Mouse (Mus musculus) liver, embryonic 13.5 days (tissue): ENCODE results near the gene Grb2. TPM values are rescaled to one million over a fixed set of nuclear protein-coding genes. Genes with fewer than 3 reads are reported as not detected.

ENCODE experiments used
- ATAC-seq: fragments of 200-750 bp; cut with Nextera tagmentation; 2 replicates; pipeline ENCODE4 v1.8.0; 2017; ENCODE audit warnings: low read depth, mild to moderate bottlenecking, moderate number of reproducible peaks, moderate library complexity
- DNase-seq: peaks from one replicate; pipeline ENCODE4 v3.0.0; 2022
- H3K27ac ChIP-seq: fragments of 300-500 bp; sonication (generic); 2 replicates; pipeline ENCODE4 v1.5.1; 2015; ENCODE audit warnings: moderate library complexity, mild to moderate bottlenecking, inconsistent platforms
- H3K27me3 ChIP-seq: fragments of 300-500 bp; sonication (generic); 2 replicates; pipeline ENCODE4 v1.6.1; 2015; ENCODE audit warnings: mild to moderate bottlenecking, inconsistent platforms
- H3K36me3 ChIP-seq: fragments of 300-500 bp; sonication (generic); 2 replicates; pipeline ENCODE4 v1.6.1; 2015; ENCODE audit warnings: mild to moderate bottlenecking, inconsistent platforms
- H3K4me1 ChIP-seq: fragments of 300-500 bp; sonication (generic); replicated peaks from 2 replicates; pipeline ENCODE4 v1.6.1; 2015; ENCODE audit warnings: inconsistent platforms
- H3K4me2 ChIP-seq: fragments of 300-500 bp; sonication (generic); 2 replicates; pipeline ENCODE4 v1.6.1; 2015; ENCODE audit warnings: inconsistent platforms, mild to moderate bottlenecking, moderate library complexity
- H3K4me3 ChIP-seq: fragments of 300-500 bp; sonication (generic); replicated peaks from 2 replicates; pipeline ENCODE4 v1.5.1; 2015; ENCODE audit warnings: mild to moderate bottlenecking, inconsistent platforms
- H3K9ac ChIP-seq: fragments of 300-500 bp; sonication (generic); 2 replicates; pipeline ENCODE4 v1.6.1; 2015; ENCODE audit warnings: mild to moderate bottlenecking, inconsistent platforms
- H3K9me3 ChIP-seq: fragments of 300-500 bp; sonication (generic); replicated peaks from 2 replicates; pipeline ENCODE4 v1.6.1; 2016; ENCODE audit warnings: inconsistent platforms
- WGBS: fragments of 180-500 bp; shearing (Covaris S2); methylation state at CpG from one replicate; pipeline ENCODE4 v1.1.7; 2015; ENCODE audit not compliant: insufficient replicate concordance; 5-methylcytosine and 5-hydroxymethylcytosine counted together
- polyA plus RNA-seq: library from polyadenylated mRNA; unstranded; fragments of >200 nt; fragmentation: Nextera tagmentation; extraction: Ambion mirVana; gene quantifications from 2 replicates; pipeline ENCODE4 v1.2.1, GENCODE M21; 2015

Gene Grb2
- polyA plus RNA-seq = 56.7 and 63.5 TPM in 2 replicates

- H3K4me3 ChIP-seq = peak within 1 kb of the TSS; percentile 97
- peaks cover 68% of the 10 kb centered on the region for H3K4me1 ChIP-seq
- ATAC-seq = peak; percentile 93
- peak within 1 kb of the TSS; percentile 94 for H3K27ac ChIP-seq
- H3K9me3 ChIP-seq = no peaks in the 10 kb centered on the region
- H3K36me3 ChIP-seq = no peaks in the 10 kb centered on the region
- H3K9ac ChIP-seq = peak within 1 kb of the TSS; percentile 99
- under 1% methylated on average over 46 of the region's 91 CpGs for WGBS
- DNase-seq = peak; percentile 98
- peak within 1 kb of the TSS; percentile 95 for H3K4me2 ChIP-seq
- no peaks in the 10 kb centered on the region for H3K27me3 ChIP-seq
Observed at GRCm38 (mm10) chr11:115708209-115708876, at the start of gene Grb2. Gene Grb2 (minus strand): TSS chr11:115708597.

GRCm38 (mm10) chr11:115753485-115753884 is 45.1 kb upstream of the Grb2 start:
- no peaks in the 10 kb centered on the region for H3K36me3 ChIP-seq
- no peak for ATAC-seq
- H3K4me2 ChIP-seq = no peak overlapping the region

GRCm38 (mm10) chr11:115752653-115753052 is 44.3 kb upstream of the Grb2 start:
- DNase-seq (no peak), ATAC-seq (no peak)
- no peak overlapping the region for H3K27ac ChIP-seq
- H3K4me3 ChIP-seq = no peak overlapping the region
- H3K27me3 ChIP-seq = peaks cover 16% of the 10 kb centered on the region
- no peaks in the 10 kb centered on the region for H3K36me3 ChIP-seq
- H3K4me1 ChIP-seq = peaks cover 4% of the 10 kb centered on the region; the same call in 1 of the 2 replicates
- no peaks in the 10 kb centered on the region for H3K9me3 ChIP-seq
- 76% methylated on average over 7 of the region's 7 CpGs for WGBS
- no peak overlapping the region for H3K9ac ChIP-seq
- H3K4me2 ChIP-seq = no peak overlapping the region

More at GRCm38 (mm10) chr11:115753485-115753884, 45.1 kb upstream of the Grb2 start:
- H3K9ac ChIP-seq = no peak overlapping the region
- H3K4me1 ChIP-seq = 0 out of 2 replicates have a peak, but pooled peaks cover 3% of the 10 kb centered on the region
- DNase-seq = no peak
- WGBS = 56% methylated on average over 4 of the region's 4 CpGs
- no peak overlapping the region for H3K27ac ChIP-seq
- peaks cover 8% of the 10 kb centered on the region; the same call in 1 of the 2 replicates for H3K27me3 ChIP-seq
- H3K4me3 ChIP-seq = no peak overlapping the region
- H3K9me3 ChIP-seq = no peaks in the 10 kb centered on the region

GRCm38 (mm10) chr11:115751725-115752124 is 43.3 kb upstream of the Grb2 start:
- H3K27me3 ChIP-seq = peaks cover 17% of the 10 kb centered on the region
- WGBS = 53% methylated on average over 2 of the region's 2 CpGs

GRCm38 (mm10) chr11:115749834-115750233 is 41.4 kb upstream of the Grb2 start:
- 63% methylated on average over 5 of the region's 5 CpGs for WGBS
- Histone ChIP-seq H3K9me3 (no peaks in the 10 kb centered on the region), H3K9ac (no peak overlapping the region), H3K27me3 (peaks cover 17% of the 10 kb centered on the region), H3K36me3 (no peaks in the 10 kb centered on the region), H3K4me2 (no peak overlapping the region), H3K27ac (no peak overlapping the region), H3K4me1 (peaks cover 15% of the 10 kb centered on the region), H3K4me3 (no peak overlapping the region)
- DNase-seq = no peak
- ATAC-seq = no peak

More at GRCm38 (mm10) chr11:115751725-115752124, 43.3 kb upstream of the Grb2 start:
- Histone ChIP-seq H3K9ac (no peak overlapping the region), H3K4me1 (peaks cover 14% of the 10 kb centered on the region), H3K36me3 (no peaks in the 10 kb centered on the region), H3K27ac (no peak overlapping the region), H3K9me3 (no peaks in the 10 kb centered on the region), H3K4me2 (no peak overlapping the region), H3K4me3 (no peak overlapping the region)
- ATAC-seq = no peak
- no peak for DNase-seq

- WGBS = 7% methylated on average over 12 of the region's 15 CpGs
- H3K4me1 ChIP-seq = peaks cover 13% of the 10 kb centered on the region
Observed at GRCm38 (mm10) chr11:115747351-115747750, 39.0 kb upstream of the Grb2 start.

GRCm38 (mm10) chr11:115746762-115747161 is 38.4 kb upstream of the Grb2 start:
- Histone ChIP-seq H3K9ac (no peak overlapping the region), H3K27ac (no peak overlapping the region), H3K9me3 (no peaks in the 10 kb centered on the region), H3K4me2 (no peak overlapping the region), H3K4me1 (peaks cover 13% of the 10 kb centered on the region), H3K4me3 (no peak overlapping the region), H3K36me3 (no peaks in the 10 kb centered on the region), H3K27me3 (peaks cover 19% of the 10 kb centered on the region)
- no peak for ATAC-seq
- WGBS = 14% methylated on average over 8 of the region's 8 CpGs
- DNase-seq = no peak

More at GRCm38 (mm10) chr11:115747351-115747750, 39.0 kb upstream of the Grb2 start:
- Histone ChIP-seq H3K9ac (no peak overlapping the region), H3K4me3 (no peak overlapping the region), H3K4me2 (peak overlapping the region; percentile 40), H3K27ac (no peak overlapping the region), H3K27me3 (peaks cover 19% of the 10 kb centered on the region), H3K36me3 (no peaks in the 10 kb centered on the region), H3K9me3 (no peaks in the 10 kb centered on the region)
- DNase-seq (no peak), ATAC-seq (no peak)

- H3K4me1 ChIP-seq = peaks cover 13% of the 10 kb centered on the region
- DNase-seq (no peak), ATAC-seq (no peak)
- no peak overlapping the region for H3K4me3 ChIP-seq
- no peak overlapping the region for H3K27ac ChIP-seq
- no peaks in the 10 kb centered on the region for H3K9me3 ChIP-seq
- H3K4me2 ChIP-seq = no peak overlapping the region
- 44% methylated on average over 1 of the region's 1 CpGs for WGBS
- H3K9ac ChIP-seq = no peak overlapping the region
- no peaks in the 10 kb centered on the region for H3K36me3 ChIP-seq
- peaks cover 20% of the 10 kb centered on the region for H3K27me3 ChIP-seq
Observed at GRCm38 (mm10) chr11:115746109-115746508, 37.7 kb upstream of the Grb2 start.

GRCm38 (mm10) chr11:115744385-115744784 is 36.0 kb upstream of the Grb2 start:
- H3K9ac ChIP-seq = no peak overlapping the region
- peaks cover 18% of the 10 kb centered on the region for H3K27me3 ChIP-seq
- H3K4me3 ChIP-seq = no peak overlapping the region
- no peak overlapping the region for H3K27ac ChIP-seq
- no peak overlapping the region for H3K4me2 ChIP-seq
- peaks cover 13% of the 10 kb centered on the region for H3K4me1 ChIP-seq
- WGBS = 77% methylated on average over 5 of the region's 5 CpGs
- no peaks in the 10 kb centered on the region for H3K36me3 ChIP-seq
- no peak for ATAC-seq
- DNase-seq = no peak
- H3K9me3 ChIP-seq = no peaks in the 10 kb centered on the region

- DNase-seq = no peak
Observed at GRCm38 (mm10) chr11:115742926-115743325, 34.5 kb upstream of the Grb2 start.

GRCm38 (mm10) chr11:115741070-115741469 is 32.7 kb upstream of the Grb2 start:
- no peak for DNase-seq
- Histone ChIP-seq H3K9me3 (no peaks in the 10 kb centered on the region), H3K27ac (no peak overlapping the region), H3K4me1 (peaks cover 3% of the 10 kb centered on the region; the same call in 1 of the 2 replicates), H3K36me3 (no peaks in the 10 kb centered on the region), H3K4me3 (no peak overlapping the region), H3K4me2 (no peak overlapping the region), H3K9ac (no peak overlapping the region), H3K27me3 (peaks cover 5% of the 10 kb centered on the region; the same call in 1 of the 2 replicates)
- ATAC-seq = no peak
- WGBS = 74% methylated on average over 11 of the region's 11 CpGs

More at GRCm38 (mm10) chr11:115742926-115743325, 34.5 kb upstream of the Grb2 start:
- Histone ChIP-seq H3K9ac (no peak overlapping the region), H3K9me3 (no peaks in the 10 kb centered on the region), H3K27me3 (peaks cover 9% of the 10 kb centered on the region; the same call in 1 of the 2 replicates), H3K36me3 (no peaks in the 10 kb centered on the region), H3K4me2 (no peak overlapping the region), H3K4me1 (peaks cover 15% of the 10 kb centered on the region), H3K4me3 (no peak overlapping the region), H3K27ac (no peak overlapping the region)
- no peak for ATAC-seq
- WGBS = 60% methylated on average over 9 of the region's 9 CpGs
